Mouse (Mus musculus): ENCODE data around the gene Naaladl1.
"Not testable (repeated sequence)": the region's sequence is repeated elsewhere in the genome, so short reads cannot be mapped to it uniquely, and the experiment has no call there.

The Naaladl1 gene

DNA sequence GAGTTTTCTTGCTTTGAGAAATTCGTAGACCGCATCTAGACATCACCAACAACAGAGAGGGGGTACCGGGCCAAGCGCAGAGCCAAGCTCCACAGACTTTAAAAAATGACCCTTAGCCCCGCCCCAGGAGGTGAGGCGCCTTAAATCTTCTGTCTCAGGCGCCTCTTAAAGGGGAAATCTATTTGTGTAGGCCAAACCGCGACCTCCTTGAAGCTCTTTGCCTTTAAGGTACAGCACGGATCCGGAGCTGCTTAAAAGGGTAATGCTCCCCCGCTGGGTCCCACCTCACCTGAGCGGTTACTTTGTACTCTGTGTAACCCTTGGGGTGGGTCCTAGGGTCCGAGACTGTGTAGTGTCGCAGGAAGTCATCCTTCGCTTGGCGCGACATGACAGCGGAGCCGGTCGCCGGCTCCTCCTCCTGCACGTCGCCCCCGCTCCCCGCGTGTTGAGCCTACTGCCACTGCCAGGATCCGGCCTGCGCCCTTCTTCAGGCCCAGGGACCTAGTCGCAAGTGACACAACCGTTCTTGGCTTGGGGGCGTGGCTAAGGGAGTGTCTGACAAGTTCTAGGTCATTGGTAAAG lies 22.3 kb downstream of the Naaladl1 start, which contains the start of gene Snx15:
Gene Snx15, minus strand, starts transcription at position 545 of the 582 bp plus-strand sequence.
- peak; percentile 91 for DNase-seq (ENCODE audit: low read depth, low spot score)

DNA sequence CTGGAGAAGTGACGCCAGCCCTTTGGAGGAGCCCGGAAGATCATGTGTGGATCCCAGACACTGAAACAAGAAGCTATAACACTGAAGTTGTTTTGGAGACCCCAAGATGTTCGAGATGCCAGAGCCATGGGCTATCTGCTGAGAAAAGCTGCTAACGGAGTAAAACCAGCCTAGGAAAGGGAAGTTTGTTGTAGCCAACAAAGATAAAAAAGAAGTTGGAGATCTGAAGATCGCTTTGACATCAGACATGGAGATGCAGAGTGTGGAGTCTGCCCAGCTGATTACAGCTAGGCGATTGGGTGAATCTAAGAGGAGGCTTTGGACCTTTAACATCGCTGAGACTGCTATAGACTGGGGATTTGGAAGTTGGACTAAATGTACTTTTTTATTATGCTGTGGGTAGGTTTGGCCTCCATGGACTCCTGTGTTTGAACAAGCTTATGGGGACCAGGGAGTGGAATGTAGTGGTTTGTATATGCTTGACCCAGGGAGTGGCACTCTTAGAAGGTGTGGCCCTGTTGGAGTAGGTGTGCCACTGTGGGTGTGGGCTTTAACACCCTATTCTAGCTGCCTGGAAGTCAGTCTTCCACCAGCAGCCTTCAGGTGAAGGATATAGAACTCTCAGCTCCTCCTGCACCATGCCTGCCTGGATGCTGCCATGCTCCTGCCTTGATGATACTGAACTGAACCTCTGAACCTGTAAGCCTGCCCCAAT lies 25.0 kb downstream of the Naaladl1 start:
- DNase-seq (ENCODE audit: low read depth, low spot score), result not testable (repeated sequence)

DNA sequence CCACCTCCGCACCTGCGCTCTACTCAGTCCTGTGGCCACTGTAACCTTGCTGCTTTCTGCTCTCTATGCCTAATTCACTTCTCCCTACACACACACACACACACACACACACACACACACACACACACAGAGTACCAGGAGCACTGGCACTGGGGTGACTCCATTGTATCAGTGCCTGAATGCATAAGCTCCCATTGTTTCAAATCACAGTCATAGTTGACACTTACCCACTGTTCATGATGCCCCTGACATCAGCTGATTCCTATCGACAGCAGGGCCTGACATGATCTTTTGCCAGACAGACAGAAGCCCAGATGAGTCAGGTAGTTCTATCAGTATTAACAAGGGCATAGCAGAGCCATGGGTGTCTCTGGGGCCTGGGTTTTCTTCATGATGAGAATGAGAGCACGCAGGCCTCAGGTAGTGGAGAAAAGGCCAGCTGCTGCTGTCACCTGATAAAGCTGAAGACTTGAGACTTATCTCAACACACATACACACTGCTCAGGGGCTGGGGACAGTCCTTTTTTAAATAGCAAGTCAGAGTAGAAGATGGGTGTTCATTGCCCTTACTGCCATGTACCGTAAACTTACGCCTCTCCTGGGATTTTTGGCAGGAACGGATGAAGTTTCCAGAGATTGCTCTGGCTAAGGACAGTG lies 26.7 kb downstream of the Naaladl1 start:
- DNase-seq (ENCODE audit: low read depth, low spot score), result no peak

DNA sequence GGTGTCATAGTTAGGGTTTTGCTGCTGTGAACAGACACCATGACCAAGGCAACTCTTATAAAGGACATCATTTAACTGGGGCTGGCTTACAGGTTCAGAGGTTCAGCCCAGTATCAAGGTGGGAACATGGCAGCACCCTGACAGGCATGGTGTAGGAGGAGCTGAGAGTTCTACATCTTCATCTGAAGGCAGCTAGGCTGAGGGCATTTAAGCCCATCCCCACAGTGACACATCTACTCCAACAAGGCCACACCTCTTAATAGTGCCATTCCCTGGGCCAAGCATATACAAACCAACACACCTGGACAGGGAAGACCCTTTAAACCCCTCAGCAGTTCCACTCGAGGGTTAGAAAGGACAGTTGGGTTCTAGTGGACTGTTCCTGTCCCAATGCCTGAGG lies 27.6 kb downstream of the Naaladl1 start:
- not testable (repeated sequence) for DNase-seq (ENCODE audit: low read depth, low spot score)

DNA sequence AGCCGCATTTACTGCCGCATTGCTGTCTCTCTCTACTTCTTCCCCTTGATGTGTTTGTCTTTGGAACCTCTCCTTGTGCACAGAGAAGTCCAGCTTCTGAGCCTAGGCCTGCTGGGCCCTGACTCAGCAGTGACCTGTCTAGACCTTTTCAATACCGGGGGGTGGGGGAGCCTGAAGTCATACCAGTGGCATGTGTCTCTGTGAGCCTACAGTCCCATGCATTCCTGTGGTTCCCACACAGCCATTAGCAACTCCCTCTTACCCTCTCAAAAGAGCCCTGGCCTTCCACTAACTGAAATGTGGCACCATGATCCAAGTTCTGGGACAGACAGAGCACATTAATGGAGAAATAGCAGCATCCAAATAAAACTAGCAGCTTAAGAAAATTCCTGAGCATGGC lies 30.8 kb downstream of the Naaladl1 start:
- DNase-seq (ENCODE audit: low read depth, low spot score), result no peak

DNA sequence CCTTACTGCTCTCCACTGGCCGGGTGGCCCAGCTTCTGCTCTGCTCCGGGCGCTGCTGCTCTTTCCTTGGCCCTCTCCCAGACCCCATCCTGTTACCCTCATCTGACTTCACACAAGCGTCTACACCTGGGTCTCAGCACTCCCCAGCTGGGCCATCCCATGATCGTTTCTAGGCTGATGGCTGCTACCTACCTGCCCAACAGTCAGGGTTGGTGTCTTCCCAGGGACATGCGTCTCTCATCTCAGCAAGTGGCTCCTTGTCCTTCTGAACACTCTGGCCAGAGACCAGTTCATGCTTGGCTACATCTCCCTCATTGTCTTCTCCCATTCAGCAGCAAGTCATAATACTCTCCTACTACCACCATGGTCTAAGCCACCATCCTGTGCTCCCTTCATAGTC lies 34.1 kb downstream of the Naaladl1 start:
- DNase-seq (ENCODE audit: low read depth, low spot score), result no peak

DNA sequence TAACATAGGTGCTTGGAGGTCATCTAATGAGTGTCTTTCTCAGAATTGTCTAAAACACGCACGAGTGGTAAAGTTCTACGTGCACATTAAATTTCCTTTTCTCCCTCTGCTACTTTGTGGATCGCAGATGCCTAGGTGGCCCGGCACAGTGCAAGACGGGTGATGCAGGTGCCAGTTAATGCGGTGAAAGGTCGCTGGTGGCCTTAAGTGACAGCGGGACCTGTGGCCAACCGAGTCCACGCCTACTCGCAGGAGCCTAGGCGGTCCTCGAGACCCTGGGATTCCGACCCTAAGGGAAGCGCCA lies 34.7 kb downstream of the Naaladl1 start:
- DNase-seq (ENCODE audit: low read depth, low spot score), result no peak

DNA sequence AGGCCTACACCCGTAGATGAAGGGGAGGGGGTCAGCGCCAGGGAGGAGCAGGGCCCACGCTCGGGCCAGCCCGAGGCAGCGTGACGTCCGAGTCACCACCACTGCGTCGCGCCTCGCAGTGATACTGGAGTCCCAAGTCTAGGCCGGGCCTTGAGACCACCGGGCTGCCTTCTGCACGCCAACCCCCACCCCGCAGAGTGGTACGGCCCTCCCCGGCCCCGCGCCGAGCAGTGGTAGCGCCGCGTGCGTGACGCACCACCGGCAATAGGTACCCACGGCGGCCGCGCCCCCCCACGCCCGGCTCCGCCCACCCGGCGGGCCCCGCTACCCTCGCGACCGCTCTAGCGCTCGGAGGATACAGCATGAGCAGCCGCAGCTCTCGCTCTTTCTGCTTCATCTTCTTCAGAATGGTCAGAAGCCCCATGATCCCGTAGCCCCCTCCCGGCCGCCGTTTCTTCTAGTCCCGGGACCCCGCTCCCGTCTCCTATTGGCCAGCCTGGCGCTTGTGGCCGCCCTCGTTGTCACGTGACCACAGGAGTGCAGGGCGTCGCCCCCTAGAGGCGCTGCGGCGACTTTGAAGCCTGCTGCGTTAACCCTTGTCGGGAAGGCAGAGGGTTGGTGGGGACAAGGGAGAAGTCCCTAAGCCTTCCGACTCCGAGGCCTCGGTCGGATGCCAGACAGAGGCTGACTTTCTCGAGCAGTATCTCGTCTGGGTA lies 35.3 kb downstream of the Naaladl1 start, which contains the start of gene Batf2:
Gene Batf2, plus strand, starts transcription at position 306 of the 716 bp plus-strand sequence.
- peak; percentile 93 for DNase-seq (ENCODE audit: low read depth, low spot score)

DNA sequence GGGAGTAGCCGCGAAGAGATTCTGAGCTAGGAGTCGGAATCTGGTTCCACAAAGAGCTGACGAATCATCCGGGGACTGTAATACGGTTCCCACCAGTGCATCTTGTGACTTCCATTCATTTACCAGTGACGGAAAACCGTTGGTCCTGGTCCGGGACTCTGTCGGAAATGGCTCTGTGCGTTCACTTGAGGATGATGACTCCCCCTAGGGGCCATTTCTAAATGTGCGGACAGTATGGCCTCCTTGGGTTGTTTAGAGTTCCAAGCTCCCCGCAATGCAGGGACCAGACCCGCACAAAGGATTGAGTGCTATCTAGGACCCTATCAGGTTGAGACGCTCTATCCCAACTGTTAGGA lies 35.8 kb downstream of the Naaladl1 start, which contains the start of gene Arl2:
Gene Arl2, minus strand, starts transcription at position 155 of the 356 bp plus-strand sequence.
- peak; percentile 90 for DNase-seq (ENCODE audit: low read depth, low spot score)

DNA sequence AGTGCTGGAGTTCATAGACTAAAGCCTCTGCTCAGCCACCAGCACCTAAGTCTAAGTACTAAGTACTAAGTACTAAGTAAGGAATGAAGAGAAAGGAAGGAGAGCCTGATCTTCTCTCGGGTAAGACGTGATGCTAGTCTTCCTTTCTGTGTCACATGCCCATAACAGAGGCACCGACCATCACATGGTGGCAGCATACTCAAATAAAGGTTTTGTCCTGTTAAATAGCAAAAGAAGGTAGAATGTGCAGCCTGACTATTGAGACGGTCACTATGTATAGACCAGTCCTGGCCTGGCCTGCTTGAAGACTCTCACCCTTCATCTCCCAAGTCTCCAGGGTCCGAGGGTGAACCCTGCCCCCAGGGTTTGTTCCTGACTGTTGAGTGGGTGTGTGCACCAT lies 39.3 kb downstream of the Naaladl1 start:
- DNase-seq (ENCODE audit: low read depth, low spot score), result no peak

DNA sequence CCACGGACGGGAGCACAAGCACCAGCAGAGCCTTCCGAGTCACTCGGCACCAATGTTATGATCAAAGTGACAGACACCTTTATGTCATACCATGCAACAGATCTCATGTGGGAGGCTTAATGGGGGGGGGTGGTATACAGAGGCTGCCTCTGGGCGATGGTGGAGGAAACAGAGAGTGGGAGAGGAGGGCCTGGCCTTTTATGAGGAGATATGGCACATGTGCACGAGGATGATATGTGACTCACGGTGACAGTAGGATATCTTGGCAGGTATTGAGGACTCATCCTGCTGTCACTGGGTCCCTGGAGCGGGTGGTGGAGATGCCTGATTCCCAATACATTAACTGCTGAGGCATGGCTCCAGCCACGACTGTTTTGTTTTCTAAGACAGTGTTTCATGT lies 49.6 kb downstream of the Naaladl1 start:
- no peak for DNase-seq (ENCODE audit: low read depth, low spot score)

DNA sequence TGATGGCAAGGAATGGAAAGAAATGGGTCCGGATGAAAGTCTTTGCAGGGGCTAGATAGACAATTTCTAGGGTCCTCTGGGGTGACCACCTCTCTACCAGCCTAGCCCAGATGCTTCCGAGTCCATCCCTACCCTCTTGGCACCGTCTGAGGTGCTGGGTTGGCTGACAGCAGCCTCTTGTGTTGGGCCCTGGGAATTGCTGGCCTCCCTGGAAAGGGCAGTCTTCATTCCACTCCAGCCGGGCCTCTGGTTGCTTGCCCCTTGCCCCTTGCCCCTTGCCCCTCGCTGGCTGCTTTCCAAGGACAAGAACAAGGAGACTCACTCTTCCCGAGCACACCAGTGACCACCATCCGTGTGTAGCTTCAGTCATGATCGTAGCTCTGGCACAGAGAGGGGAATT lies 50.8 kb downstream of the Naaladl1 start:
- no peak for DNase-seq (ENCODE audit: low read depth, low spot score)

DNA sequence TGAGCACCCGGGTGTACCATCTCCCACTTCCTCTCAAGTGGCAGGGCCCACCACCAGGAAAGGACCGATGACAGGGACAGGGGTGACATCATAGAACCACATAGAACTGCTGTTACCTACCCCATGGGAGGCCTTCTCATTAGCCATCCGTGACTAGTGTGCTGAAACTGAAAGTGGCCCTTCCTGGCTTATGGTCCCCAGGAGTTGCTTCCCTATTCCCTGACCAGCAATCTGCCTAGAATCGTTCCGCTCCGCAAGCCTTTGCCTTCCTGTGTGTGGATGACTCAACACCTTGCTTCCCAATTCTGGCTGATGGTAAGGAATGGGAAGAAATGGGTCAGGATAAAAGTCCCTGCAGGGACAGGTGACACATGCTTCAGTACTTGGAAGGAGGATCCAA lies 51.6 kb downstream of the Naaladl1 start:
- DNase-seq (ENCODE audit: low read depth, low spot score), result no peak

DNA sequence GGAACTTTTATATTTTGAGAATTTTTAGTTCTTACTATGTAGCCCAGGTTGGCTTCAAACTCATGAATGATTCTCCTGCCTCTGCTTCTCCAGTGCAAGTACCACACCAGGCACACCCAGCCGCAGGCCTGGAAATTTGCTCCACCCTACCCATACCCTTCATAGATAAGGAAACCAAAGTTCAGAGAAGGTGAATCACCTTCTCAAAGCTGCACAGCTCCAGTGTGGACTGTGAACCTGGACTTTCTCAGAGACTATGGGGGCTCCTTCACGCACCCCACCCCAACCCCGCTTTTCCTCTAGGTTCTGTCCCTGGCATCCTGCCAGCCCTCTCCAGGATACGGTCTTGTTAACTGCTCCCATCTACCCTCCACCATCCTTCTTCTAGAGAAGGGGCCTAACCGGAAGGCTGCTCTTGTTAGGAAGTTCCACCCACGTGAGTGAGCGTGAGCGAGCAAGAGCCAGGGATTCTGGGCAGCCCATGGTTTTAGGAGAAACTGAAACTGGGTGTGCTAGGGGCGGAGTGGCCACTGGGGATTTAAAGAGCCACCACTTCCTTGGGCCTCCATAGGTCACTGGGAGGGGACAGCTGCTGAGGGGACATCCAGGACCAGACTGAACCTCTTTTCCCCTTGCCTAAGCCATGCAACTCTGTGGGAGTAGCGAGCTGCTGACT lies 58.4 kb downstream of the Naaladl1 start:
- DNase-seq (ENCODE audit: low read depth, low spot score), result no peak
